Mouse (Mus musculus) MN1 (cell line): ENCODE data around the gene Cacul1.
"Not testable (repeated sequence)": the region's sequence is repeated elsewhere in the genome, so short reads cannot be mapped to it uniquely, and the experiment has no call there.

ENCODE experiments used
- DNase-seq: peaks from one replicate; pipeline ENCODE4 v3.0.0-alpha.2; 2016; ENCODE audit warnings: low spot score

The Cacul1 gene

GRCm38 (mm10) chr19:60580582-60581339 is at the start of gene Cacul1:
Gene Cacul1 (minus strand): TSS chr19:60581025.
- DNase-seq, result peak; percentile 98

- DNase-seq, result no peak
These were observed 38.6 kb upstream of the Cacul1 start for GRCm38 (mm10) chr19:60619420-60619819.

- no peak for DNase-seq
These were observed 36.2 kb upstream of the Cacul1 start for GRCm38 (mm10) chr19:60617007-60617406.

GRCm38 (mm10) chr19:60615470-60616200 is 34.8 kb upstream of the Cacul1 start:
- DNase-seq, result peak; percentile 61

GRCm38 (mm10) chr19:60611525-60612215 is 30.8 kb upstream of the Cacul1 start:
- peak; percentile 32 for DNase-seq

GRCm38 (mm10) chr19:60608766-60609165 is 27.9 kb upstream of the Cacul1 start:
- peak; percentile 34 for DNase-seq

- DNase-seq, result no peak
These were observed 22.8 kb upstream of the Cacul1 start for GRCm38 (mm10) chr19:60603586-60603985.

- not testable (repeated sequence) for DNase-seq
These were observed 21.2 kb upstream of the Cacul1 start for GRCm38 (mm10) chr19:60602066-60602465.

- no peak for DNase-seq
These were observed 17.3 kb upstream of the Cacul1 start for GRCm38 (mm10) chr19:60598025-60598697.

GRCm38 (mm10) chr19:60589646-60590045 is 8.8 kb upstream of the Cacul1 start:
- DNase-seq, result no peak

GRCm38 (mm10) chr19:60586652-60587051 is 5.8 kb upstream of the Cacul1 start:
- no peak for DNase-seq

- no peak for DNase-seq
These were observed 2.4 kb upstream of the Cacul1 start for GRCm38 (mm10) chr19:60583201-60583600.

- DNase-seq, result no peak
These were observed 809 bp upstream of the Cacul1 start for GRCm38 (mm10) chr19:60581377-60582290.

- peak; percentile 47 for DNase-seq
These were observed 849 bp downstream of the Cacul1 start for GRCm38 (mm10) chr19:60579771-60580581.

- no peak for DNase-seq
These were observed 4.1 kb downstream of the Cacul1 start for GRCm38 (mm10) chr19:60576741-60577140.

- DNase-seq, result no peak
These were observed 20.3 kb downstream of the Cacul1 start for GRCm38 (mm10) chr19:60560497-60560896.

GRCm38 (mm10) chr19:60554866-60555438 is 25.9 kb downstream of the Cacul1 start:
- DNase-seq, result peak; percentile 12

GRCm38 (mm10) chr19:60553501-60553900 is 27.3 kb downstream of the Cacul1 start:
- peak; percentile 71 for DNase-seq

GRCm38 (mm10) chr19:60543302-60543701 is 37.5 kb downstream of the Cacul1 start:
- DNase-seq, result no peak

- DNase-seq, result no peak
These were observed 48.9 kb downstream of the Cacul1 start for GRCm38 (mm10) chr19:60531897-60532296.
